Mouse (Mus musculus) heart, embryonic 15.5 days (tissue): ENCODE data around the gene Gm45234. TPM values are rescaled to one million over a fixed set of nuclear protein-coding genes. Genes with fewer than 3 reads are reported as not detected.

Experiments used
- ATAC-seq: fragments of 200-750 bp; cut with Nextera tagmentation; replicated peaks from 2 replicates; pipeline ENCODE4 v1.8.0; 2017; ENCODE audit warnings: low read depth, moderate TSS enrichment; ENCODE audit not compliant: insufficient number of reproducible peaks, insufficient read depth, low FRiP score
- H3K27ac ChIP-seq: fragments of 300-500 bp; sonication (generic); 2 replicates; pipeline ENCODE4 v1.5.1; 2015; ENCODE audit warnings: mild to moderate bottlenecking, inconsistent platforms
- H3K27me3 ChIP-seq: fragments of 300-500 bp; sonication (generic); 2 replicates; pipeline ENCODE4 v1.6.1; 2015; ENCODE audit warnings: inconsistent platforms
- H3K36me3 ChIP-seq: fragments of 300-500 bp; sonication (generic); 2 replicates; pipeline ENCODE4 v1.6.1; 2015; ENCODE audit warnings: mild to moderate bottlenecking, inconsistent platforms
- H3K4me1 ChIP-seq: fragments of 300-500 bp; sonication (generic); replicated peaks from 2 replicates; pipeline ENCODE4 v1.6.1; 2015; ENCODE audit warnings: inconsistent platforms
- H3K4me2 ChIP-seq: fragments of 300-500 bp; sonication (generic); 2 replicates; pipeline ENCODE4 v1.6.1; 2015; ENCODE audit warnings: inconsistent platforms, mild to moderate bottlenecking, moderate library complexity
- H3K4me3 ChIP-seq: fragments of 300-500 bp; sonication (generic); 2 replicates; pipeline ENCODE4 v1.5.1; 2015; ENCODE audit warnings: mild to moderate bottlenecking, inconsistent platforms
- H3K9ac ChIP-seq: fragments of 300-500 bp; sonication (generic); 2 replicates; pipeline ENCODE4 v1.6.1; 2015; ENCODE audit warnings: mild to moderate bottlenecking, inconsistent platforms
- H3K9me3 ChIP-seq: fragments of 300-500 bp; sonication (generic); replicated peaks from 2 replicates; pipeline ENCODE4 v1.6.1; 2016; ENCODE audit warnings: inconsistent platforms
- WGBS: fragments of 180-500 bp; shearing (Covaris S2); methylation state at CpG from one replicate; pipeline ENCODE4 v1.1.7; 2015; ENCODE audit warnings: mixed read lengths; 5-methylcytosine and 5-hydroxymethylcytosine counted together
- polyA plus RNA-seq: library from polyadenylated mRNA; unstranded; fragments of >200 nt; fragmentation: Nextera tagmentation; extraction: Ambion mirVana; gene quantifications from 2 replicates; pipeline ENCODE4 v1.2.1, GENCODE M21; 2015

Gm45234 gene
- polyA plus RNA-seq, 1 experiment from 2014 or later = not detected

- H3K9me3 ChIP-seq = no peaks in the 10 kb centered on the region
- no peak overlapping the region for H3K4me3 ChIP-seq
- H3K4me2 ChIP-seq = no peak overlapping the region
- WGBS = 57% methylated on average over 4 of the region's 4 CpGs
- no peak overlapping the region for H3K9ac ChIP-seq
- ATAC-seq = no peak
- H3K36me3 ChIP-seq = no peaks in the 10 kb centered on the region
- H3K27ac ChIP-seq = no peak overlapping the region
- peaks cover 28% of the 10 kb centered on the region for H3K4me1 ChIP-seq
- H3K27me3 ChIP-seq = peaks cover 11% of the 10 kb centered on the region; the same call in 1 of the 2 replicates
Measured at GRCm38 (mm10) chr6:124767536-124767919, 11.7 kb upstream of the Gm45234 start.

DNA sequence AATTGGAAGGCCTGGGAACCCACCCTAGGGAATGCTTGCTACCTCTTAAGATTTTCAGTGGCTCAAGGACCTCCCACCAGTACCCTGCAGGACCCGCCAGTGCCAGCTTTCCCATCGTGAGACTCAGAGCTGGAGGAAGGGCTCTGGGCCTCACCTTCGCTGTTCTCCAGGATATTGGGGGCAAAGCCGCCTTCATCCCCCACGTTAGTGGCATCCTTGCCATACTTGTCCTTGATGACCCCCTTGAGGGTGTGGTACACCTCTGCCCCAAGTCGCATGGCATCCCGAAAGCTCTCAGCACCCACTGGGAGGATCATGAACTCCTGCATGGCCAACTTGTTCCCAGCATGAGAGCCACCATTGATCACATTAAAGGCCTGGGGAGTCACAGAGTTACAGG lies 10.1 kb upstream of the Gm45234 start:
- Histone ChIP-seq H3K4me1 (peaks cover 28% of the 10 kb centered on the region), H3K9ac (no peak overlapping the region), H3K27ac (no peak overlapping the region), H3K27me3 (peaks cover 11% of the 10 kb centered on the region; the same call in 1 of the 2 replicates), H3K36me3 (no peaks in the 10 kb centered on the region), H3K4me3 (no peak overlapping the region), H3K9me3 (no peaks in the 10 kb centered on the region), H3K4me2 (no peak overlapping the region)
- WGBS = 80% methylated on average over 7 of the region's 7 CpGs
- no peak for ATAC-seq

DNA sequence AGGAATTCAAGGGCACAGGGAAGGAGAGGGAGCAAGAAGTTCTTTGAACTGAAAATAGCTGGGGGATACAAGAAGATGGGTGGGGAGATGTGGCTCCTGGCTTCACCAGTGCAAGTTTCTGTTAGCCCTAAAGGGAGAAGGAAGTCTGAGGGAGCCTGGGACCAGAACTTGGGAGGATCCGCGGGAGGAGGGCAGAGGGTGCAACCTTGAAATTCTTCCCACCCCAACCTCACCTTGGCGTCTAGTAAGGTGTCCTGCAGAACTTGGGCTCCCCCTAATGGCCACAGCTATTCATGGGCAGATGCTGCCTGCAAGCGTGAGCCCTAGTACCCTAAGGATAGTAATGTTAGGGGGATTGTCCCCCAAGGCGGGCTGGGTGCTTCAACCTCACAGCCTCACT lies 3.4 kb upstream of the Gm45234 start:
- H3K36me3 ChIP-seq = no peaks in the 10 kb centered on the region
- H3K27me3 ChIP-seq = no peaks in the 10 kb centered on the region
- H3K9ac ChIP-seq = peak overlapping the region; percentile 26; the same call in 1 of the 2 replicates
- peak overlapping the region; percentile 87 for H3K4me2 ChIP-seq
- peaks cover 41% of the 10 kb centered on the region for H3K4me1 ChIP-seq
- ATAC-seq = no peak; the same call in 1 of the 2 replicates
- 1% methylated on average over 5 of the region's 5 CpGs for WGBS
- peak overlapping the region; percentile 13 for H3K4me3 ChIP-seq
- peak overlapping the region; percentile 96 for H3K27ac ChIP-seq
- H3K9me3 ChIP-seq = no peaks in the 10 kb centered on the region

DNA sequence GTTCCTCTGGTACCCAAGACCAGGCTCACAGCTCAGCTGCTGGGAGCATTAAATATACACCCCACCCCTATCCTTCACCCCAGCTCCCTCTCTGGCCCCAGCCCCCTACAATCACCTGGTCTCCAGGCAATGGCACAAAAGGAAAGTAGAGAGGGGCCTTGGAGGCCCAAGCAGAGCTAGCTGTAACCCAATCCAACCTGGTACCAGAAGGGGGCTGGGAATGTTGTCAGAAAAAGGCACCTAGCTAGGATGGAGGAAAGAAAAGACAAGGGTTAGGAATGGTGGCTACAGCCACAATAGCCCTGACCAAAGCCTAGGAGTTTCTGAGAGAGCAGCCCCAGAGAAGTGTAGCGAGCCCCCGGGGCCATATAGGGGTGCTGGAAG lies 3.0 kb upstream of the Gm45234 start:
- Histone ChIP-seq H3K27me3 (no peaks in the 10 kb centered on the region), H3K27ac (peak overlapping the region; percentile 96), H3K4me1 (peaks cover 45% of the 10 kb centered on the region), H3K36me3 (no peaks in the 10 kb centered on the region), H3K4me3 (peak overlapping the region; percentile 13), H3K4me2 (peak overlapping the region; percentile 87), H3K9me3 (no peaks in the 10 kb centered on the region), H3K9ac (peak overlapping the region; percentile 26; the same call in 1 of the 2 replicates)
- no peak for ATAC-seq
- 38% methylated on average over 2 of the region's 2 CpGs for WGBS

GRCm38 (mm10) chr6:124757909-124758848 lies 2.4 kb upstream of the Gm45234 start:
- ATAC-seq = no peak

GRCm38 (mm10) chr6:124757351-124757880 lies 1.6 kb upstream of the Gm45234 start:
- Histone ChIP-seq H3K27ac (peak overlapping the region; percentile 96), H3K27me3 (no peaks in the 10 kb centered on the region), H3K9me3 (no peaks in the 10 kb centered on the region), H3K4me1 (peaks cover 48% of the 10 kb centered on the region), H3K4me3 (peak overlapping the region; percentile 84), H3K36me3 (no peaks in the 10 kb centered on the region), H3K9ac (peak overlapping the region; percentile 89), H3K4me2 (peak overlapping the region; percentile 87)
- WGBS = 15% methylated on average over 5 of the region's 5 CpGs
- no peak for ATAC-seq

More at GRCm38 (mm10) chr6:124757909-124758848, 2.4 kb upstream of the Gm45234 start:
- Histone ChIP-seq H3K9me3 (no peaks in the 10 kb centered on the region), H3K27me3 (no peaks in the 10 kb centered on the region), H3K36me3 (no peaks in the 10 kb centered on the region), H3K4me3 (peak overlapping the region; percentile 84), H3K4me2 (peak overlapping the region; percentile 87), H3K4me1 (peaks cover 48% of the 10 kb centered on the region), H3K9ac (peak overlapping the region; percentile 89), H3K27ac (peak overlapping the region; percentile 96)
- 35% methylated on average over 5 of the region's 5 CpGs for WGBS

DNA sequence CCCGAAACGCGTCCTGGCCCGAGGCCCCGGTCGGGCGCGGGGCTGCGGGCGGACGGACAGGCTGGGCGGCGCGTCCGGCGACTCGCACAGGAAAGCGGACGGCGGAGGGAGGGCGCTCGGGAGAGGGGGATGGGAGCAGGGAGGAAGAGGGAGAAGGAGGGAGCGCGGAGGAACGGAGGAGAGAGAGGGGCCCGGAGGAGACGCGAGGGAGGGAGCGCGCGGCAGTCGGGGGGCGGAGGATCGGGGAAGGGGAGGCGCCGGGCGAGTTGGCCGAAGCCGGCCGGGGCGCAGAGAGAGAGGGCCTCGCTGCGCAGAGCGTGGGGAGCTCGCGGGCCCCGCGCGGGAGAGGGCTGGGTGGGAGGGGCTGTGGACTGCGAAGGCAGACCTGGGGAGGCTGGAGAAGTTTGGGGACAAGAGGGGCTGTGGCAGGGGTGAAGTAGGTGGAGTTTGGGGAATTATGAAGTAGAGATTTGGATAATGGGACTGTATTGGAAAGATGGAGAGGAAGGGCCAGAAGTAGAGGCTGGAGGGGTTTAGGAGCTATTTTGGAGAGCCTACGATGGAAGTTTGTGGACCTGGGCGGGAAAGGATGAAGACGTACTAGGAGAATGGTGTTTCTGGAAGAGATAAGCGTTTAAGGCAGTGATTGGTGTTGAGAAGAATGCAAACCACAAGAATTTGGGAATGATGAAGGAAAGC lies 980 bp upstream of the Gm45234 start:
- ATAC-seq = peak; percentile 78
- H3K36me3 ChIP-seq = no peaks in the 10 kb centered on the region
- H3K9ac ChIP-seq = peak overlapping the region; percentile 89
- H3K9me3 ChIP-seq = no peaks in the 10 kb centered on the region
- peak overlapping the region; percentile 96 for H3K27ac ChIP-seq
- H3K4me1 ChIP-seq = peaks cover 48% of the 10 kb centered on the region
- H3K4me2 ChIP-seq = peak overlapping the region; percentile 87
- no peaks in the 10 kb centered on the region for H3K27me3 ChIP-seq
- WGBS = under 1% methylated on average over 49 of the region's 54 CpGs
- peak overlapping the region; percentile 84 for H3K4me3 ChIP-seq

DNA sequence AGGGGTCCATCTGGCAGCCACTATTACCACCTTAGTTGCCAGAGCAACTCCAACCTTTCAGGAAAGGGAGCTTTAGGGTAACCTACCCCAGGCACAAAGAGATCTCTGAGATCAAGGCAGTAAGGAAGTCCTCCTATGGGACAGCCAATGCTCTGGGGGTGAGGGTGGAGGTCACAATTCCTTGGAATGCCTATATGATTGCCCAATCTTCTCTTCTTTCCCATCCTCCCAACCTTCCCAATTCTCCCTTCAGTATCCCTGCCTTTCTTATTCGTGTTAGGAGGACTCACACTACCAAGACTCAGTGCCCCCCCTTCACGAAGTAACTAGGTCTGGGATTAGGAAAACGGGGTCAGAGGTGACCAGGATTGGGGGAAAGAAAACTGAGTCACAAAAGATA lies 515 bp downstream of the Gm45234 start:
- Histone ChIP-seq H3K9ac (peak overlapping the region; percentile 89), H3K36me3 (no peaks in the 10 kb centered on the region), H3K4me3 (peak overlapping the region; percentile 84), H3K4me2 (peak overlapping the region; percentile 87), H3K27ac (peak overlapping the region; percentile 96), H3K9me3 (no peaks in the 10 kb centered on the region), H3K27me3 (no peaks in the 10 kb centered on the region), H3K4me1 (peaks cover 48% of the 10 kb centered on the region)
- ATAC-seq = no peak
- WGBS = 8% methylated on average over 3 of the region's 3 CpGs

- H3K27ac ChIP-seq = no peak overlapping the region
- no peaks in the 10 kb centered on the region for H3K27me3 ChIP-seq
- WGBS = 84% methylated on average over 2 of the region's 2 CpGs
- H3K36me3 ChIP-seq = peaks cover 9% of the 10 kb centered on the region
- no peak overlapping the region for H3K4me3 ChIP-seq
- H3K9ac ChIP-seq = no peak overlapping the region
- no peak overlapping the region for H3K4me2 ChIP-seq
- H3K4me1 ChIP-seq = peaks cover 48% of the 10 kb centered on the region
- H3K9me3 ChIP-seq = no peaks in the 10 kb centered on the region
- ATAC-seq = no peak
Measured at GRCm38 (mm10) chr6:124753861-124754260, 2.0 kb downstream of the Gm45234 start.

GRCm38 (mm10) chr6:124750405-124750804 lies 5.4 kb downstream of the Gm45234 start:
- H3K27ac ChIP-seq = no peak overlapping the region
- H3K9ac ChIP-seq = no peak overlapping the region
- H3K36me3 ChIP-seq = peaks cover 28% of the 10 kb centered on the region
- 84% methylated on average over 8 of the region's 8 CpGs for WGBS
- no peak for ATAC-seq
- peaks cover 42% of the 10 kb centered on the region for H3K4me1 ChIP-seq
- no peaks in the 10 kb centered on the region for H3K9me3 ChIP-seq
- H3K4me3 ChIP-seq = no peak overlapping the region
- H3K27me3 ChIP-seq = no peaks in the 10 kb centered on the region
- H3K4me2 ChIP-seq = no peak overlapping the region
